8 mouse cellular contexts compared by ENCODE assay signal in the genomic region with DNA sequence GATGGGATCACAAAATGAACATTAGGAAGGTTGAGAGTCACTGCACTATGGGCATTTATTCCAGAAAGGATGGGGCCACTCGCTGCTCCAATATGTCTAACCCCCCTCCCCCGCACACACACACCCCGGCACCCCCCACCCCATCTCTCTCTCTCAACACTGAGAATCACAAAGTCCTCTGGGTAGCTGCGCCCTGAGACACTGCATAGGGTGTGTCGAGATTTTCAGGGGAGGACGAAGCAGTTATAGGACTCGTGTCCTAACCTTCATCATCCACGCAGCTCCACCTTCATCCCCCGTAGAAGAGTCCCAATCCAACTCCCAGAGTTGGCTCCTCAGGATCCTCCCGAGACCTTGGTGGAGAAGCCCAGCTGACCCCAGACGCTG. TPM values are rescaled to one million over a fixed set of nuclear protein-coding genes. Genes with fewer than 3 reads are reported as not detected.
A peak's percentile ranks its signal among the peaks of the same experiment; 100 is the strongest.
DNase-seq lines count a peak whose midpoint lies in the region; ATAC-seq and TF ChIP-seq lines count a peak whose summit lies in the region.

No protein-coding gene starts in this region.

- no peaks in the 10 kb centered on the region for H3K9me3 ChIP-seq in liver, embryonic 13.5 days (replicated peaks)
- H3K9me3 ChIP-seq in stomach, postnatal 0 days (ENCODE audit: control insufficient read depth, low read length): no peaks in the 10 kb centered on the region

- no peak for TF ChIP-seq CTCF in cerebellum, adult 2 months (IDR thresholded peaks at IDR 0.05; ENCODE audit: borderline replicate concordance, insufficient read depth, low read depth, low read length)
- TF ChIP-seq CTCF in testis, adult 2 months (IDR thresholded peaks at IDR 0.05; ENCODE audit: control insufficient read depth, insufficient read depth, insufficient replicate concordance, low read depth, low read length): no peak
- no peak for TF ChIP-seq CTCF in stomach, postnatal 0 days (IDR thresholded peaks at IDR 0.05; ENCODE audit: low read depth)

- peak overlapping the region; percentile 79 for H3K9ac ChIP-seq in liver, embryonic 13.5 days
- H3K9ac ChIP-seq in stomach, postnatal 0 days (ENCODE audit: low read length): peak overlapping the region; percentile 78

- H3K27ac ChIP-seq in cerebellum, adult 2 months (ENCODE audit: insufficient read depth, low read length): no peak overlapping the region
- no peak overlapping the region for H3K27ac ChIP-seq in testis, adult 2 months (ENCODE audit: control insufficient read depth, insufficient read depth, low read depth, low read length)
- H3K27ac ChIP-seq in liver, embryonic 13.5 days: peak overlapping the region; percentile 40; the same call in 1 of the 2 replicates
- peak overlapping the region; percentile 87 for H3K27ac ChIP-seq in stomach, postnatal 0 days (replicated peaks)

- H3K4me3 ChIP-seq in cerebellum, adult 2 months (replicated peaks; ENCODE audit: insufficient read depth, low read depth, low read length): peak overlapping the region; percentile 91
- H3K4me3 ChIP-seq in testis, adult 2 months (ENCODE audit: control insufficient read depth, low read depth, low read length): peak overlapping the region; percentile 69
- peak overlapping the region; percentile 80 for H3K4me3 ChIP-seq in liver, embryonic 13.5 days (replicated peaks)
- H3K4me3 ChIP-seq in stomach, postnatal 0 days (ENCODE audit: low read depth, low read length): peak overlapping the region; percentile 70

- ATAC-seq in liver, embryonic 13.5 days (ENCODE audit: low read depth): peak; percentile 49
- ATAC-seq in stomach, postnatal 0 days (ENCODE audit: low FRiP score, low TSS enrichment): peak; percentile 16; the same call in 1 of the 2 replicates

- peak overlapping the region; percentile 79 for H3K4me2 ChIP-seq in liver, embryonic 13.5 days
- H3K4me2 ChIP-seq in stomach, postnatal 0 days (replicated peaks; ENCODE audit: low read depth): peak overlapping the region; percentile 58

- no peak for TF ChIP-seq EP300 in stomach, postnatal 0 days (optimal IDR thresholded peaks at IDR 0.05)

- WGBS in cerebellum, adult 2 months: under 1% methylated on average over 11 of the region's 11 CpGs
- 4% methylated on average over 11 of the region's 11 CpGs for WGBS in liver, embryonic 13.5 days (ENCODE audit: insufficient replicate concordance)
- under 1% methylated on average over 11 of the region's 11 CpGs for WGBS in stomach, postnatal 0 days

- no peaks in the 10 kb centered on the region for H3K36me3 ChIP-seq in testis, adult 2 months (ENCODE audit: control insufficient read depth, insufficient read depth, low read length)
- no peaks in the 10 kb centered on the region for H3K36me3 ChIP-seq in liver, embryonic 13.5 days
- no peaks in the 10 kb centered on the region for H3K36me3 ChIP-seq in stomach, postnatal 0 days (ENCODE audit: control insufficient read depth, insufficient read depth, low read length)

- no peak for DNase-seq in cerebellum, adult 2 months
- no peak for DNase-seq in cerebellum, adult 18-20 months
- DNase-seq in testis, postnatal 10 days (ENCODE audit: low spot score): no peak
- DNase-seq in liver, embryonic 13.5 days: no peak
- DNase-seq in stomach, postnatal 0 days (ENCODE audit: low spot score): peak; percentile 13
- no peak for DNase-seq in layer of hippocampus, adult 9-10 months (ENCODE audit: low spot score)
- DNase-seq in retina, embryonic 14.5 days (ENCODE audit: low spot score): no peak

- H3K27me3 ChIP-seq in cerebellum, adult 2 months (ENCODE audit: control insufficient read depth, insufficient read depth, low read length): no peaks in the 10 kb centered on the region
- no peaks in the 10 kb centered on the region for H3K27me3 ChIP-seq in testis, adult 2 months (ENCODE audit: control insufficient read depth, insufficient read depth, low read length)
- no peaks in the 10 kb centered on the region for H3K27me3 ChIP-seq in liver, embryonic 13.5 days
- no peaks in the 10 kb centered on the region for H3K27me3 ChIP-seq in stomach, postnatal 0 days (ENCODE audit: control insufficient read depth, insufficient read depth, low read length)

- H3K4me1 ChIP-seq in cerebellum, adult 2 months (ENCODE audit: control insufficient read depth, insufficient read depth, low read length): no peaks in the 10 kb centered on the region; the same call in 1 of the 2 replicates
- peaks cover 2% of the 10 kb centered on the region; the same call in 1 of the 2 replicates for H3K4me1 ChIP-seq in testis, adult 2 months (ENCODE audit: control insufficient read depth, insufficient read depth, low read length)
- peaks cover 19% of the 10 kb centered on the region for H3K4me1 ChIP-seq in liver, embryonic 13.5 days (replicated peaks)
- H3K4me1 ChIP-seq in stomach, postnatal 0 days (replicated peaks; ENCODE audit: control insufficient read depth, insufficient read depth): peaks cover 5% of the 10 kb centered on the region

- TF ChIP-seq POLR2A in cerebellum, adult 2 months (IDR thresholded peaks at IDR 0.05; ENCODE audit: borderline replicate concordance, insufficient read depth, low read length): no peak
- TF ChIP-seq POLR2A in testis, adult 2 months (IDR thresholded peaks at IDR 0.05; ENCODE audit: control insufficient read depth, low read depth, low read length): no peak

RNA-seq across cellular contexts. Expression of gene Zfp870, which starts 0.6 kb away (rescaled TPM):
- 6.3 and 6.8 TPM in 2 replicates for polyA plus RNA-seq in cerebellum, adult 2 months (2012; rRNA removed)
- polyA plus RNA-seq in testis, adult 2 months (2012; rRNA removed): 0.30 TPM in 2 replicates
- 1.9 and 2.0 TPM in 2 replicates for polyA plus RNA-seq in liver, embryonic 13.5 days (2015; fragmentation: Nextera tagmentation; extraction: Ambion mirVana)
- 2.6 and 2.7 TPM in 2 replicates for polyA plus RNA-seq in stomach, postnatal 0 days (2015; fragmentation: Nextera tagmentation; extraction: Ambion mirVana)

RNA-seq across cellular contexts. Expression of gene Cyp4f14, which starts 26.3 kb away (rescaled TPM):
- 10.8 and 13.0 TPM in 2 replicates for polyA plus RNA-seq in cerebellum, adult 2 months (2012; rRNA removed)
- 0.77 and 1.1 TPM in 2 replicates for polyA plus RNA-seq in testis, adult 2 months (2012; rRNA removed)
- not detected in 2 replicates for polyA plus RNA-seq in liver, embryonic 13.5 days (2015; fragmentation: Nextera tagmentation; extraction: Ambion mirVana)
- not detected in 2 replicates for polyA plus RNA-seq in stomach, postnatal 0 days (2015; fragmentation: Nextera tagmentation; extraction: Ambion mirVana)

RNA-seq across cellular contexts. Expression of gene Cyp4f13, which starts 56.4 kb away (rescaled TPM):
- 47.2 and 49.5 TPM in 2 replicates for polyA plus RNA-seq in cerebellum, adult 2 months (2012; rRNA removed)
- polyA plus RNA-seq in testis, adult 2 months (2012; rRNA removed): 7.8 and 8.0 TPM in 2 replicates
- polyA plus RNA-seq in liver, embryonic 13.5 days (2015; fragmentation: Nextera tagmentation; extraction: Ambion mirVana): 4.0 and 5.0 TPM in 2 replicates
- 15.5 and 19.2 TPM in 2 replicates for polyA plus RNA-seq in stomach, postnatal 0 days (2015; fragmentation: Nextera tagmentation; extraction: Ambion mirVana)

Comparison
In these comparisons a context has a peak if more than half of its experiments do, and no peak if none do; other contexts are left out.
1. H3K27ac ChIP-seq: peak in liver, embryonic 13.5 days (single experiment) and stomach, postnatal 0 days (single experiment); none in cerebellum, adult 2 months (single experiment) and testis, adult 2 months (single experiment).
2. Peak in every context shown above with its lines, with median percentiles within 50 percentile points of each other: H3K4me3 ChIP-seq.